Mouse (Mus musculus) MEL (cell line): Measurements from ENCODE around the gene Rgl1.

Source experiments
- CTCF ChIP-seq, 3 experiments: IDR thresholded peaks in 2 of 3; conservative IDR thresholded peaks in 1 of 3; 2 replicates each; pipeline ENCODE4 v1.5.1; 2011 to 2012; ENCODE audit warnings: low read length in 3 of 3, low read depth in 2 of 3, mild to moderate bottlenecking in 2 of 3, improper control_type of control experiment in 1 of 3, inconsistent platforms in 1 of 3, mixed read lengths in 1 of 3, moderate library complexity in 1 of 3; ENCODE audit not compliant: control insufficient read depth in 1 of 3, insufficient read depth in 1 of 3, poor library complexity in 1 of 3, severe bottlenecking in 1 of 3
- EP300 ChIP-seq, 2 experiments: IDR thresholded peaks; 2 replicates each; pipeline ENCODE4 v1.6.1; 2011; ENCODE audit warnings: improper control_type of control experiment in 2 of 2, low read length in 2 of 2, low read depth in 1 of 2, mild to moderate bottlenecking in 1 of 2
- HCFC1 ChIP-seq: IDR thresholded peaks from 2 replicates; pipeline ENCODE4 v1.6.1; 2012; ENCODE audit warnings: low read depth, mild to moderate bottlenecking, inconsistent platforms, low read length, improper control_type of control experiment, moderate library complexity
- JUND ChIP-seq: IDR thresholded peaks from 2 replicates; pipeline ENCODE4 v1.6.1; 2011; ENCODE audit warnings: low read depth, mild to moderate bottlenecking, improper control_type of control experiment, low read length
- MAFK ChIP-seq: IDR thresholded peaks from 2 replicates; pipeline ENCODE4 v1.6.1; 2011; ENCODE audit warnings: low read depth, mild to moderate bottlenecking, low read length, improper control_type of control experiment, borderline replicate concordance
- MAX ChIP-seq: IDR thresholded peaks from 2 replicates; pipeline ENCODE4 v1.6.1; 2011; ENCODE audit warnings: low read length, improper control_type of control experiment
- NRF1 ChIP-seq: IDR thresholded peaks from 2 replicates; pipeline ENCODE4 v1.6.1; 2014; ENCODE audit warnings: low read depth, mild to moderate bottlenecking, inconsistent platforms, low read length, improper control_type of control experiment, moderate library complexity; ENCODE audit not compliant: poor library complexity, insufficient read depth, severe bottlenecking
- POLR2AphosphoS2 ChIP-seq: IDR thresholded peaks from 2 replicates; pipeline ENCODE4 v1.6.1; 2011; ENCODE audit warnings: low read length, improper control_type of control experiment
- RAD21 ChIP-seq: IDR thresholded peaks from 2 replicates; pipeline ENCODE4 v1.6.1; 2011; ENCODE audit warnings: mild to moderate bottlenecking, low read depth, low read length, improper control_type of control experiment
- USF1 ChIP-seq: IDR thresholded peaks from 2 replicates; pipeline ENCODE4 v1.6.1; 2014; ENCODE audit warnings: low read depth, mild to moderate bottlenecking, inconsistent platforms, low read length, improper control_type of control experiment, moderate library complexity

- TF ChIP-seq MAX: no peak
- no peak for TF ChIP-seq MAFK
- no peak for TF ChIP-seq EP300 (IDR thresholded peaks at IDR 0.05; ENCODE audit: low read depth in 1 of 2, low read length in 2 of 2)
- no peak for TF ChIP-seq POLR2AphosphoS2
- no peak for TF ChIP-seq CTCF (IDR thresholded peaks at IDR 0.05 in 2 of 3, conservative IDR thresholded peaks at IDR 0.05 in 1 of 3; ENCODE audit: control insufficient read depth in 1 of 3, insufficient read depth in 1 of 3, low read depth in 2 of 3, low read length in 3 of 3, poor library complexity in 1 of 3, severe bottlenecking in 1 of 3)
- TF ChIP-seq JUND: no peak
- TF ChIP-seq USF1: no peak
- TF ChIP-seq HCFC1: no peak
- no peak for TF ChIP-seq RAD21
- no peak for TF ChIP-seq NRF1
Measured at GRCm38 (mm10) chr1:152791269-152791668, 25.1 kb upstream of the Rgl1 start.
